Mouse (Mus musculus) hindbrain, embryonic 11.5 days (tissue): ENCODE data around the gene Sirt3. TPM values are rescaled to one million over a fixed set of nuclear protein-coding genes. Genes with fewer than 3 reads are reported as not detected.

Experiments used
- ATAC-seq: fragments of 200-750 bp; cut with Nextera tagmentation; 2 replicates; pipeline ENCODE4 v1.8.0; 2017; ENCODE audit warnings: mild to moderate bottlenecking, moderate TSS enrichment, moderate library complexity; ENCODE audit not compliant: low FRiP score
- DNase-seq: peaks from one replicate; pipeline ENCODE4 v3.0.0-alpha.2; 2015; ENCODE audit warnings: low spot score
- H3K27ac ChIP-seq: fragments of 300-500 bp; sonication (generic); 2 replicates; pipeline ENCODE4 v1.5.1; 2014; ENCODE audit warnings: mild to moderate bottlenecking, low read depth, low read length
- H3K27me3 ChIP-seq: fragments of 300-500 bp; sonication (generic); 2 replicates; pipeline ENCODE4 v1.6.1; 2014; ENCODE audit warnings: mild to moderate bottlenecking, low read length, moderate library complexity, mixed read lengths; ENCODE audit not compliant: control insufficient read depth, insufficient read depth
- H3K36me3 ChIP-seq: fragments of 300-500 bp; sonication (generic); 2 replicates; pipeline ENCODE4 v1.6.1; 2014; ENCODE audit warnings: mild to moderate bottlenecking, low read length, moderate library complexity, mixed read lengths; ENCODE audit not compliant: control insufficient read depth, insufficient read depth
- H3K4me1 ChIP-seq: fragments of 300-500 bp; sonication (generic); replicated peaks from 2 replicates; pipeline ENCODE4 v1.6.1; 2014; ENCODE audit warnings: low read length, mixed read lengths; ENCODE audit not compliant: control insufficient read depth, insufficient read depth
- H3K4me2 ChIP-seq: fragments of 300-500 bp; sonication (generic); replicated peaks from 2 replicates; pipeline ENCODE4 v1.6.1; 2014; ENCODE audit warnings: mild to moderate bottlenecking, low read depth, low read length
- H3K4me3 ChIP-seq: fragments of 300-500 bp; sonication (generic); 2 replicates; pipeline ENCODE4 v1.5.1; 2014; ENCODE audit warnings: low read depth, low read length
- H3K9ac ChIP-seq: fragments of 300-500 bp; sonication (generic); 2 replicates; pipeline ENCODE4 v1.6.1; 2014; ENCODE audit warnings: low read depth, low read length
- H3K9me3 ChIP-seq: fragments of 300-500 bp; sonication (generic); 2 replicates; pipeline ENCODE4 v1.6.1; 2016; ENCODE audit warnings: low read length; ENCODE audit not compliant: control insufficient read depth
- WGBS: fragments of 180-500 bp; shearing (Covaris S2); extraction: QIAGEN DNeasy Blood & Tissue Kit; methylation state at CpG from one replicate; pipeline ENCODE4 v1.1.7; 2014; 5-methylcytosine and 5-hydroxymethylcytosine counted together
- polyA plus RNA-seq: library from polyadenylated mRNA; unstranded; fragments of >200 nt; fragmentation: Nextera tagmentation; extraction: Ambion mirVana; gene quantifications from 2 replicates; pipeline ENCODE4 v1.2.1, GENCODE M21; 2014

The Sirt3 gene
- polyA plus RNA-seq, 1 experiment from 2014 or later = 23.3 TPM

DNA sequence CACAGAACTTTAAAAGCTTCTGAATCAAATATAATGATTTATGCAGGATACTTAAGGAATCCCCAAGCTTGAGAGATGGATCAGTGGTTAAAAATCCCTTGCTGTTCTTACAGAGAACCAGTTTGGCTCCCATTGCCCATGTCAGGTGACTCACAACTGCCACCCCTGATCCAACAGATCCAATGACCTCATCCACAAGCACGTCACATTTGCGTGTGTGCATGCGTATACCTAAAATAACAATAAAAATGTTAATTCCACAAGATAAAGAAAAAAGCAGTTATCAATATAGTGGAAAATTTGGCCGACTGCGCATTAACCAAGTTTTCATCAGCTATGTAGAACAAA is 60.8 kb downstream of the Sirt3 start:
- H3K9me3 ChIP-seq = no peaks in the 10 kb centered on the region
- peak overlapping the region; percentile 46; the same call in 1 of the 2 replicates for H3K9ac ChIP-seq
- peak overlapping the region; percentile 43 for H3K4me3 ChIP-seq
- peak overlapping the region; percentile 57 for H3K4me2 ChIP-seq
- DNase-seq = no peak
- H3K27ac ChIP-seq = no peak overlapping the region
- ATAC-seq = peak; percentile 52
- H3K27me3 ChIP-seq = no peaks in the 10 kb centered on the region
- WGBS = 48% methylated on average over 5 of the region's 5 CpGs
- no peaks in the 10 kb centered on the region for H3K4me1 ChIP-seq
- H3K36me3 ChIP-seq = no peaks in the 10 kb centered on the region

GRCm38 (mm10) chr7:140820173-140820572 is 61.9 kb downstream of the Sirt3 start:
- WGBS = 74% methylated on average over 4 of the region's 4 CpGs
- Histone ChIP-seq H3K27ac (no peak overlapping the region), H3K27me3 (no peaks in the 10 kb centered on the region), H3K4me3 (no peak overlapping the region), H3K36me3 (no peaks in the 10 kb centered on the region), H3K9me3 (no peaks in the 10 kb centered on the region), H3K4me1 (no peaks in the 10 kb centered on the region), H3K9ac (no peak overlapping the region), H3K4me2 (no peak overlapping the region)
- DNase-seq = no peak
- ATAC-seq = no peak

Other genes with a start within 250 kb of the Sirt3 start
- gene Olfr53, start 235.9 kb downstream of the Sirt3 start, polyA plus RNA-seq = not detected in 2 replicates
- gene Olfr539, start 222.4 kb downstream of the Sirt3 start, polyA plus RNA-seq = not detected in 2 replicates
- gene Olfr45, start 200.4 kb downstream of the Sirt3 start, polyA plus RNA-seq = not detected in 2 replicates
- not detected in 2 replicates for gene Olfr541, start 185.0 kb downstream of the Sirt3 start, polyA plus RNA-seq
- not detected in 2 replicates for gene Cyp2e1, start 118.6 kb downstream of the Sirt3 start, polyA plus RNA-seq
- gene Syce1, start 94.5 kb downstream of the Sirt3 start, polyA plus RNA-seq = 0.45 TPM in 1 of 2 replicates, not detected in the other
- gene Zfp941, start 60.1 kb downstream of the Sirt3 start, polyA plus RNA-seq = 6.4 and 8.1 TPM in 2 replicates
- 0.25 TPM in 1 of 2 replicates, not detected in the other for gene Urah, start 47.3 kb downstream of the Sirt3 start, polyA plus RNA-seq
- gene Scgb1c1, start 36.8 kb downstream of the Sirt3 start, polyA plus RNA-seq = not detected in 2 replicates
- gene Odf3, start 34.5 kb downstream of the Sirt3 start, polyA plus RNA-seq = not detected in 2 replicates
- gene Gm45785, start 26.0 kb downstream of the Sirt3 start, polyA plus RNA-seq = not detected in 2 replicates
- 74.6 and 74.8 TPM in 2 replicates for gene Ric8a, start 25.4 kb downstream of the Sirt3 start, polyA plus RNA-seq
- gene Bet1l, start 24.7 kb downstream of the Sirt3 start, polyA plus RNA-seq = 24.2 and 28.9 TPM in 2 replicates
- 182 and 243 TPM in 2 replicates for gene Psmd13, start 341 bp downstream of the Sirt3 start, polyA plus RNA-seq
- 0.86 TPM in 1 of 2 replicates, not detected in the other for gene Cox8b, start 18.1 kb upstream of the Sirt3 start, polyA plus RNA-seq
- gene Nlrp6, start 38.6 kb upstream of the Sirt3 start, polyA plus RNA-seq = 0.06 and 0.17 TPM in 2 replicates
- gene Pgghg, start 59.1 kb upstream of the Sirt3 start, polyA plus RNA-seq = 9.7 and 10.6 TPM in 2 replicates
- gene Ifitm5, start 68.0 kb upstream of the Sirt3 start, polyA plus RNA-seq = 0.27 and 0.54 TPM in 2 replicates
- not detected in 2 replicates for gene Gm45717, start 73.6 kb upstream of the Sirt3 start, polyA plus RNA-seq
- 290 and 308 TPM in 2 replicates for gene Ifitm2, start 73.7 kb upstream of the Sirt3 start, polyA plus RNA-seq
- gene Ifitm1, start 84.9 kb upstream of the Sirt3 start, polyA plus RNA-seq = 6.9 and 7.8 TPM in 2 replicates
- gene Ifitm3, start 128.5 kb upstream of the Sirt3 start, polyA plus RNA-seq = 18.6 and 20.6 TPM in 2 replicates
- gene Ifitm6, start 135.6 kb upstream of the Sirt3 start, polyA plus RNA-seq = 0.24 TPM in 1 of 2 replicates, not detected in the other
- gene Gm17387, start 146.8 kb upstream of the Sirt3 start, polyA plus RNA-seq = not detected in 2 replicates
- gene B4galnt4, start 178.8 kb upstream of the Sirt3 start, polyA plus RNA-seq = 15.1 and 18.1 TPM in 2 replicates
- gene Pkp3, start 195.9 kb upstream of the Sirt3 start, polyA plus RNA-seq = 2.0 and 2.6 TPM in 2 replicates
- 1.0 and 2.1 TPM in 2 replicates for gene Sigirr, start 218.3 kb upstream of the Sirt3 start, polyA plus RNA-seq
- 0.48 and 0.70 TPM in 2 replicates for gene Ano9, start 235.5 kb upstream of the Sirt3 start, polyA plus RNA-seq
- 65.2 and 73.5 TPM in 2 replicates for gene Ptdss2, start 240.1 kb upstream of the Sirt3 start, polyA plus RNA-seq